Mouse (Mus musculus): ENCODE results near the gene Sycn.
"Not testable (repeated sequence)": the region's sequence is repeated elsewhere in the genome, so short reads cannot be mapped to it uniquely, and the experiment has no call there.

Gene Sycn

GRCm38 (mm10) chr7:28540526-28540925 lies at the start of gene Sycn:
Gene Sycn, plus strand, starts transcription at chr7:28540885.
- no peak for DNase-seq

DNA sequence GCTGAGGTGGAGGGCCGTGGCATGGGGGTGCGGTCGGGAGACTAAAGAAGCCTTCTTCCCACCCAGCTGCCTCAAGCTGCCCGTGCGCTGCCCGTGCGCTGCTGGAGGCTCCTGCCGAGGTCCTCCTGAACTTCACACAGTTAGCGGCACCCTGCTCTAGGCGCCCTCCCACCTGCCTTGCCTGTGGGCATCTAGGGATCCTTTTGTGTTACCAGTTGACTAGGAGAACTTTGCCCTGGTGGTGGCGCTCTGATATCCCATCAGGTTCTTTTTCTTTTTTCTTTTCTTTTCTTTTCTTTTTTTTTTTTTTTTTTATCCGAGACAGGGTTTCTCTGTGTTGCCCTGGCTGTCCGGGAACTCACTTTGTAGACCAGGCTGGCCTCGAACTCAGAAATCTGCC lies 49.8 kb upstream of the Sycn start:
- peak; percentile 17 for DNase-seq

- no peak for DNase-seq
Measured at GRCm38 (mm10) chr7:28492310-28492709, 48.4 kb upstream of the Sycn start.

GRCm38 (mm10) chr7:28495426-28495825 lies 45.3 kb upstream of the Sycn start:
- no peak for DNase-seq

- no peak for DNase-seq
Measured at GRCm38 (mm10) chr7:28505585-28505984, 35.1 kb upstream of the Sycn start.

- DNase-seq = not testable (repeated sequence)
Measured at GRCm38 (mm10) chr7:28509121-28509520, 31.6 kb upstream of the Sycn start.

DNA sequence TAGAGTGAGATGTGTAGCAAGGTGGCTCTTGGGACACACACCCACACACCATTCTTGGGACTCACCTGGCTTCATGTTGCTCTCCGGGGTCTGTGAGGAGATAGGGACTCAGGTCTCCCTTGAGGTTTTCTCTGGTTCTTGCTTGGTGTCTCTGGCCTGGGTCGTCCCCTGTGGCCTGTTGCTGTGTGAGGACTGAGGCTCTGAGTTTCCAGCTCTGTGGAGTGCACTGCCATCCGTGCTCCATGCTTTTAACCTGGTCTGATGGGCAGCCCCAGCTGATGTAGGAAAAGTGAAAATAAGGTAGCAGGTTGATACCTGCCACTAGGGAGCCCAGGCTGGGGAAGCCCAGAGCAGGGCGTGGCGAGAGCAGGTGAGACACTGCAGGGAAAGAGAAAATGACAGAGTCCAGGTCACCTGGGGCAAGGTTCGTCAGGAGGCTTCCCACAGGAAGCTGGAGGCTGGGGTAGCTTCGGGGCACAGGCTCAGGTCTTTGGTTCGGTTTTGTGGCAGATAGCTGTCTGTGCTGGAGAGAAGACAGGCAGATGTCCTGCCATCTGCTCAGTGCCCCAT lies 30.2 kb upstream of the Sycn start, which contains the start of gene Ifnl2:
TSS of gene Ifnl2 (minus strand) at position 51 of the 570 bp plus-strand sequence.
- DNase-seq = not testable (repeated sequence)

DNA sequence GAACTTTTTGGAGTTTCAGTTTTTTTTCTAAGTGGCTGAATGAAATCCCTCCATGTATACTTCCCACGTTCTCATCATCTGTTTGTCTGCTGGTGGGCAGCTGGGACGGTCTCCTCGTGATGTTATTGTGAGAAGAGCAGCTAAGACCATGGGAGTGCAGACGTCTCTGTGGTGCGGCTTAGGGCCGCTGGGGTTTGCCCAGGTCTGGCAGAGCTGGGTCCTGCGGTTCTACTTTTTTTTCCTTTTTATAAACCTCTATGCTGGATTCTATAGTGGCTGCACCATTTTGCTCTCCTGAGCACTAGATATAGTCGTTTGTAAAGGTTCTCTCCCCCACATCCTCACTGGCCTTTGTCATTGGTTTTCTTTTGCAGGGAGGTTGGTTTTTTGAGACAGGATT lies 29.2 kb upstream of the Sycn start:
- DNase-seq = no peak

- DNase-seq = not testable (repeated sequence)
Measured at GRCm38 (mm10) chr7:28522536-28522935, 18.1 kb upstream of the Sycn start, which contains the start of gene Ifnl3. Gene Ifnl3, plus strand, starts transcription at chr7:28522836.

GRCm38 (mm10) chr7:28527922-28528719 lies 12.6 kb upstream of the Sycn start:
- DNase-seq = peak; percentile 55

GRCm38 (mm10) chr7:28532005-28532404 lies 8.7 kb upstream of the Sycn start:
- DNase-seq = no peak

DNA sequence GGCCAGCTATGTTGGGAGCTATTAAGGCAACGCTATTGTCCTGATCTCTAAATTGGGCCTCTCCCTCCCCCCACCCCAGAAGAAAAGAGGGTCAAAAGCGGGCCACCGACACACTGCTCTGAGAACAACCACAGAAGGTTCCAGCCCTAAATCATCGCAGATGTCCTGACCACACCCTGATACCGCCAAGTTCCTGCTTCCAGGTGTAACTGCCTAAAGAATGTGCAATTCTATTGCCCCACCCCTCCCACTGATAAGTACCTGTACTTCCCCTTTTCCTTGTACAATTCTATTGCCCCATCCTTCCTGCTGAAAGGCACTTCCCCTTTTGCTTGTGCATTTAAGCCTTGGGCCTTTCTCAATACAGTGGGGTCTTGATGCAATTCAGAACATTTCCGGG lies 1.8 kb upstream of the Sycn start:
- not testable (repeated sequence) for DNase-seq

DNA sequence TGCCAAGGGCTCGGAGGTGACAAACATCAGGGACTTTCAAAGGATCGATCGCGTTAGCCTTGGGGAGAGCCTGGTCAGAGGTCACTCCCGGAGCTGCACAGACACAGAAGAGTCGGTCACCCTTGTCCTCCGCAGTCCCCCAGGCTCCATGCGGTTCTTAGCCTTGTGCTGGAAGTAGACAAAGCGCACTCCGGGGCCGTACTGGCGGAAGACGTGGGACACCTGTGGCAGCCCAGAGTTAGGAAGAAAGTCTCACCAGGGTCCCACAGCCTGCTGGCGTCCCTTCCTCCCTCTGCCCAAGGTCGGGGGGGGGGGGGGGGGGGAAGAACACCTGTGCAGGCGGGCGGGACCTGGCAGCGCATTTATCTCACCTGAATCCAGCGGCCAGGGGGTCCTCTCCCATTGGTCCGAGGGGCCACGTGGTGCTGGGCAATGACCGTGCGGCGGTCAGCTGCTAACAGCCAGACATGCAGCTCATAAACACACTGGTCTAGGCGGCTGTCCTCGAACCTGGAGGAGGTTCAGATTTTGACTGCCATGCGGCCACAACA lies 3.4 kb downstream of the Sycn start:
- DNase-seq = no peak

GRCm38 (mm10) chr7:28545048-28545890 lies 4.6 kb downstream of the Sycn start:
- no peak for DNase-seq

DNA sequence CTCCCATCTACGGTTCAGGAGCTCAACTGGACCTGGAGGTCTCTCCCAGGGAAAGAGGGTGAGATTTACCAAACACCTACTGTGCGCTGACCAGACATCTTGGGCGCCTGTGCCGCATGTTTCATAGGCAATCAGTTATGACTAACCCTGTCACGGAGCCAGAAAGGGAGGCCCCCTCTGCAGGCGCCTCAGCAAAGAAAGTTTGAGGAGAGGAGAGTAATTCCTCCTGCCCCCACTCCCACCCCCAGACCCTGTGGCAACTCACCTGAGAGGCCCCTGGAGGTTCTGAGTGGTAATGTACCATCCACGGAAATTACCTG lies 5.2 kb downstream of the Sycn start:
- no peak for DNase-seq

DNA sequence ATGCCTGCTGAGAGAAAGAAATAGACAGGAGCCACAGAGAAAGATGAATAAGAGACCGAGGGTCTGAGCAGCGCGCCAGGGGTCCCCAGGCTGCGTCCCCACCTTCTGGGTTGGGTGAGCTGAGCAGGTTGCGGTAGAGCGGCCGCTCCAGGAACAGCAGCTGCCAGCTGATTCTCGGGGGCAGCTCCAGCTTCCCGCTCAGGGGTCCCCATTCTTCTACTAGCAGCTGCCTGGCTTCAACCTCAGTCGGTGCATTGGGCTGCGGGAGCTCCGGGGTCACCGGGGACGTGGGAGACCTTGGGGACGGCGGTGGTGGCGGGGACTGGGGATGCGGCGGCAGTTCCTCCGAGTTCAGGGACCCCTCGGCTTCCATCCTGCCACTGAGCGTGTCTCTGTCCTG lies 6.0 kb downstream of the Sycn start:
- no peak for DNase-seq

GRCm38 (mm10) chr7:28547154-28547553 lies 6.5 kb downstream of the Sycn start, which contains the start of gene Nccrp1:
Gene Nccrp1, minus strand, starts transcription at chr7:28547254.
- no peak for DNase-seq

DNA sequence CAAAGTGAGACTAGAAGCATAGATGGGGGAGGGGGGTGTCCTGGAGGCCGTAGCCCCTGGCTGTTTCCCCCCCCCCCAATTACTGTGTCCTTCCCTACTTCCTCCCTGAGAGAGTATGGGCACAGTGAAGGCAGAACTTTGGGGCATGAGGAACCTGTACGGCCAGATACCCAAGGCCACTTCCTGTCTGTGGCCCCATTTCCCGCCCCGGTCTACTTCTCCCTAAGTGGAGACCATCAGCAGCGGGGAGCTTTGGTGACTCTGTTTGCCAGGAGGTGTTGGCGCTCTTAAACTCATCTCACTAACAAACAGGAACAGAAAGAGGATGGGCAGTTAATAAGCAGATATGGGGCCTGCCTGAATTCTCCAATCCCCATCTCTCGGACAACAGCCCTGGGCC lies 6.9 kb downstream of the Sycn start:
- no peak for DNase-seq

DNA sequence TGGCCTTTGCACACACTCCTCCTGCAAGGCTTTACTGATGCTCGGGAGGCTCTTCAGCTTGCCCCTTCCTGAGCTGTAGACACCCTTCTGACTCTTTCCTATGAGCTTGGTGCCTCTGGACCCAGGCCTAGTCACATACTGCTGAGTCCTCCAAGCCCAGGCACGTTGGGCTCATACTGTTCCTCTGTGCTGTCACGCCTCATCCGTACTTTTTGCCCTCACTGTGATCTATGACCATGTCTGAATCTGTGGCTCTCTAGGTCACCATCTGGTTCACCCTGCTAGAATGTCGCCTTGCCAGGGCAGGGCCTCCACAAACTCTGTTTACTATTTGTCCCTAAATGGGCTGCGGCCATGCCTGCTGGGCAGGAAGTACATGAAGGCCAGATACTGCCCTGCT lies 12.4 kb downstream of the Sycn start:
- no peak for DNase-seq

DNA sequence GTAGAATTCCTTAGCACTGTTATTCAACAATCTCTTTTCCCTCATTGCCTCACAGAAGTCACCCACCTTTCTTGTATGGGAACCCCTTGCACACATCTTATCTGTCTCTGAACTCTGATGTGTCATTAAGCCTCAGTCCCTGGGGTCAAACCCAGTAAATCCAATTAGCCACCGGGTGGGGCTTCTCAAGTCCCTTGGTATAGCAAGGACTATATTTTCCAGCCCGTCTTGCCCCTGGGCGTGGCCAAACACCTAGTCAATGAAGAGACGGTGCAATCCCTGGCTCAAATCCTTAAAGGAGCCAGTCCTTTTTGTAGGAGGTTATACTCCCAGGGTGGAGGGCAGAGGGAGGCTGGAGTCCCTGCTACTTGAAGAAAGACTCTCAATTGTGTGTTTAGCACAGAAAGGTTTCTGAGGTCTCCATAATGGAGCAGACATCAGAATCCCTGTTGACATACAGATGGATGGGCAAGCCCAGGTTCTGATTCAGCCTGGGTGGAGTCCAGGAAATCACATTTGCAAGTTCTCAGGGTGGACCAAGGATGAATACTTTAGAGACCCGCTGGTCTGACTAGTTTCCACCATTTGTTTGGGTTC lies 15.4 kb downstream of the Sycn start:
- no peak for DNase-seq

- no peak for DNase-seq
Measured at GRCm38 (mm10) chr7:28557069-28557468, 16.4 kb downstream of the Sycn start.

GRCm38 (mm10) chr7:28557708-28558107 lies 17.0 kb downstream of the Sycn start:
- DNase-seq = no peak

GRCm38 (mm10) chr7:28558486-28558885 lies 17.8 kb downstream of the Sycn start:
- peak; percentile 36 for DNase-seq

Data from cerebellum, adult 11-12 months (tissue).